Mouse (Mus musculus) gastrocnemius, postnatal 25 days (tissue): Measurements from ENCODE around the gene Xkr7. TPM values are rescaled to one million over a fixed set of nuclear protein-coding genes. Genes with fewer than 3 reads are reported as not detected.

ENCODE experiments used
- DNase-seq: peaks from one replicate; pipeline ENCODE4 v3.0.0; 2022
- long read RNA-seq, 2 experiments: library from polyadenylated mRNA; stranded (forward); transcript quantifications; one replicate each; pipeline ENCODE4 v2.0.0; 2021
- total RNA-seq, 2 experiments: library from RNA; stranded (reverse); gene quantifications; 1 replicate in 1 of 2; 2 replicates in 1 of 2; pipeline ENCODE4 v1.2.3; 2021

Xkr7 gene
- total RNA-seq = under 1 TPM; 0.15 to 0.19 TPM
- long read RNA-seq, experiment 1 = 0 reads
- long read RNA-seq, experiment 2 = 0 reads

- no peak for DNase-seq
These were observed at the start of gene Xkr7 for GRCm38 (mm10) chr2:153031126-153032082. Gene Xkr7 (plus strand): TSS chr2:153031852.

- no peak for DNase-seq
These were observed 46.1 kb upstream of the Xkr7 start for GRCm38 (mm10) chr2:152985582-152985981.

GRCm38 (mm10) chr2:152991529-152991928 is 40.1 kb upstream of the Xkr7 start:
- DNase-seq = no peak

- DNase-seq = no peak
These were observed 34.6 kb upstream of the Xkr7 start for GRCm38 (mm10) chr2:152997046-152997445.

GRCm38 (mm10) chr2:153002492-153003248 is 29.0 kb upstream of the Xkr7 start:
- no peak for DNase-seq

GRCm38 (mm10) chr2:153003681-153004338 is 27.8 kb upstream of the Xkr7 start:
- DNase-seq = no peak

- DNase-seq = no peak
These were observed 25.7 kb upstream of the Xkr7 start for GRCm38 (mm10) chr2:153005981-153006380.

- no peak for DNase-seq
These were observed 22.3 kb upstream of the Xkr7 start for GRCm38 (mm10) chr2:153009192-153009973.

- DNase-seq = no peak
These were observed 17.7 kb upstream of the Xkr7 start for GRCm38 (mm10) chr2:153013724-153014515.

GRCm38 (mm10) chr2:153014758-153015593 is 16.7 kb upstream of the Xkr7 start, which contains the start of gene Pdrg1:
Gene Pdrg1 (minus strand): TSS chr2:153015427.
- DNase-seq = peak; percentile 88

GRCm38 (mm10) chr2:153015804-153016203 is 15.8 kb upstream of the Xkr7 start:
- DNase-seq = no peak

GRCm38 (mm10) chr2:153016786-153017185 is 14.9 kb upstream of the Xkr7 start:
- DNase-seq = no peak

GRCm38 (mm10) chr2:153019355-153019754 is 12.3 kb upstream of the Xkr7 start:
- no peak for DNase-seq

- DNase-seq = no peak
These were observed 10.5 kb upstream of the Xkr7 start for GRCm38 (mm10) chr2:153021163-153021562.

- DNase-seq = no peak
These were observed 8.8 kb upstream of the Xkr7 start for GRCm38 (mm10) chr2:153022855-153023254.

GRCm38 (mm10) chr2:153026052-153026451 is 5.6 kb upstream of the Xkr7 start:
- no peak for DNase-seq

- no peak for DNase-seq
These were observed 4.2 kb upstream of the Xkr7 start for GRCm38 (mm10) chr2:153027501-153027900.

- no peak for DNase-seq
These were observed 1.2 kb upstream of the Xkr7 start for GRCm38 (mm10) chr2:153030422-153030821.

GRCm38 (mm10) chr2:153032083-153032842 is 611 bp downstream of the Xkr7 start:
- peak; percentile 37 for DNase-seq
